9 mouse cellular contexts compared by ENCODE assay signal in genomic region chr16:13205855-13206254, GRCm38 (mm10). TPM values are rescaled to one million over a fixed set of nuclear protein-coding genes. Genes with fewer than 3 reads are reported as not detected.
DNase-seq lines count a peak whose midpoint lies in the region; ATAC-seq and TF ChIP-seq lines count a peak whose summit lies in the region.
"Had no signal": no experiment of that assay in that cellular context is flagged by ENCODE, and none has a peak within 500 bp of the region (broad histone marks: within the 10 kb centered on the region; RNA-seq: fewer than 3 reads in every experiment).

No protein-coding gene starts in this region.

- ATAC-seq in intestine, embryonic 16.5 days = peak; percentile 84
- ATAC-seq in liver, postnatal 0 days = peak; percentile 94
- no peak for ATAC-seq in monocyte, adult 5-6 weeks (replicated peaks; ENCODE audit: insufficient number of reproducible peaks, low FRiP score, low TSS enrichment, poor library complexity, severe bottlenecking)

- no peaks in the 10 kb centered on the region for H3K9me3 ChIP-seq in intestine, embryonic 16.5 days (ENCODE audit: control insufficient read depth, low read length)
- H3K9me3 ChIP-seq in liver, postnatal 0 days (ENCODE audit: low read length) = no peaks in the 10 kb centered on the region
- H3K9me3 ChIP-seq: neural tube, embryonic 13.5 days had no signal

- no peak overlapping the region for H3K4me3 ChIP-seq in intestine, embryonic 16.5 days (ENCODE audit: low read length)
- H3K4me3 ChIP-seq in liver, postnatal 0 days (ENCODE audit: low read depth, low read length) = no peak overlapping the region
- H3K4me3 ChIP-seq in cerebellum, adult 2 months (replicated peaks; ENCODE audit: insufficient read depth, low read depth, low read length) = no peak overlapping the region
- H3K4me3 ChIP-seq: neural tube, embryonic 13.5 days had no signal

- peak overlapping the region; percentile 39; the same call in 1 of the 2 replicates for H3K27ac ChIP-seq in intestine, embryonic 16.5 days (ENCODE audit: low read length)
- peak overlapping the region; percentile 89 for H3K27ac ChIP-seq in liver, postnatal 0 days (ENCODE audit: low read depth)
- H3K27ac ChIP-seq in cerebellum, adult 2 months (ENCODE audit: insufficient read depth, low read length) = no peak overlapping the region
- H3K27ac ChIP-seq: neural tube, embryonic 13.5 days had no signal

- no peaks in the 10 kb centered on the region for H3K27me3 ChIP-seq in intestine, embryonic 16.5 days (replicated peaks; ENCODE audit: control insufficient read depth, insufficient read depth, low read length)
- no peaks in the 10 kb centered on the region for H3K27me3 ChIP-seq in liver, postnatal 0 days (ENCODE audit: insufficient read depth, low read length)
- no peaks in the 10 kb centered on the region for H3K27me3 ChIP-seq in cerebellum, adult 2 months (ENCODE audit: control insufficient read depth, insufficient read depth, low read length)
- H3K27me3 ChIP-seq: neural tube, embryonic 13.5 days had no signal

- peak; percentile 71 for DNase-seq in adipocyte (ENCODE audit: low spot score)
- DNase-seq in embryo, embryonic 10.5 days (ENCODE audit: low spot score) = peak; percentile 83
- DNase-seq in liver, postnatal 0 days = peak; percentile 46
- no peak for DNase-seq in cerebellum, adult 2 months
- DNase-seq in spleen, postnatal 36 days (ENCODE audit: low spot score in 2 of 2) = no peak
- DNase-seq in layer of hippocampus, adult 9-10 months (ENCODE audit: low spot score) = no peak

- no peak overlapping the region for H3K4me2 ChIP-seq in intestine, embryonic 16.5 days (ENCODE audit: low read depth, low read length)
- no peak overlapping the region for H3K4me2 ChIP-seq in liver, postnatal 0 days (ENCODE audit: low read depth, low read length)
- H3K4me2 ChIP-seq: neural tube, embryonic 13.5 days had no signal

- H3K36me3 ChIP-seq in intestine, embryonic 16.5 days (ENCODE audit: control insufficient read depth, insufficient read depth, low read length) = no peaks in the 10 kb centered on the region
- H3K36me3 ChIP-seq in liver, postnatal 0 days (replicated peaks; ENCODE audit: insufficient read depth, low read length) = no peaks in the 10 kb centered on the region
- H3K36me3 ChIP-seq: neural tube, embryonic 13.5 days had no signal

- TF ChIP-seq POLR2A in cerebellum, adult 2 months (IDR thresholded peaks at IDR 0.05; ENCODE audit: borderline replicate concordance, insufficient read depth, low read length) = no peak

- no peak for TF ChIP-seq CTCF in liver, postnatal 0 days (IDR thresholded peaks at IDR 0.05; ENCODE audit: low read depth)
- no peak for TF ChIP-seq CTCF in cerebellum, adult 2 months (IDR thresholded peaks at IDR 0.05; ENCODE audit: borderline replicate concordance, insufficient read depth, low read depth, low read length)

- 18% methylated on average over 5 of the region's 5 CpGs for WGBS in intestine, embryonic 16.5 days
- 55% methylated on average over 5 of the region's 5 CpGs for WGBS in liver, postnatal 0 days (ENCODE audit: insufficient replicate concordance)
- 67% methylated on average over 5 of the region's 5 CpGs for WGBS in cerebellum, adult 2 months

- no peak overlapping the region for H3K9ac ChIP-seq in intestine, embryonic 16.5 days (ENCODE audit: low read depth, low read length)
- H3K9ac ChIP-seq in liver, postnatal 0 days (replicated peaks) = no peak overlapping the region
- H3K9ac ChIP-seq: neural tube, embryonic 13.5 days had no signal

- TF ChIP-seq EP300 in liver, postnatal 0 days (IDR thresholded peaks at IDR 0.05; ENCODE audit: low read depth) = peak; percentile 48

- H3K4me1 ChIP-seq in intestine, embryonic 16.5 days (ENCODE audit: control insufficient read depth, insufficient read depth, low read length) = peaks cover 14% of the 10 kb centered on the region
- H3K4me1 ChIP-seq in liver, postnatal 0 days (ENCODE audit: insufficient read depth) = peaks cover 6% of the 10 kb centered on the region
- H3K4me1 ChIP-seq in cerebellum, adult 2 months (ENCODE audit: control insufficient read depth, insufficient read depth, low read length) = no peaks in the 10 kb centered on the region

RNA-seq across cellular contexts. Expression of gene Mrtfb, which starts 50.4 kb away (rescaled TPM):
- 15.2 and 17.1 TPM in 2 replicates for polyA plus RNA-seq in intestine, embryonic 16.5 days (2015; fragmentation: Nextera tagmentation; extraction: Ambion mirVana)
- polyA plus RNA-seq in liver, postnatal 0 days (2015; fragmentation: Nextera tagmentation; extraction: Ambion mirVana) = 5.8 and 6.0 TPM in 2 replicates
- total RNA-seq in monocyte, adult 5-6 weeks (2017) = 3.8 to 9.2 TPM (median 4.6 TPM) in 3 replicates
- polyA plus RNA-seq in cerebellum, adult 2 months (2012; rRNA removed) = 18.6 and 19.2 TPM in 2 replicates

Comparison
In these comparisons a context has a peak if more than half of its experiments do, and no peak if none do; other contexts are left out.
1. DNase-seq: peak in adipocyte (single experiment), embryo, embryonic 10.5 days (single experiment) and liver, postnatal 0 days (single experiment); none in cerebellum, adult 2 months (0 of 2), spleen, postnatal 36 days (0 of 2) and layer of hippocampus, adult 9-10 months (single experiment).